Mouse (Mus musculus) lung, postnatal 36 days (tissue): ENCODE data around the gene Evx2.

Experiments used
- DNase-seq: peaks from one replicate; pipeline ENCODE4 v3.0.0; 2022; ENCODE audit warnings: mixed read lengths

The Evx2 gene

GRCm38 (mm10) chr2:74663291-74663925 lies 4.1 kb upstream of the Evx2 start:
- peak; percentile 66 for DNase-seq

GRCm38 (mm10) chr2:74661685-74662084 lies 2.3 kb upstream of the Evx2 start:
- DNase-seq: peak; percentile 31

- no peak for DNase-seq
Observed at GRCm38 (mm10) chr2:74660421-74661375, 1.3 kb upstream of the Evx2 start.

- DNase-seq: no peak
Observed at GRCm38 (mm10) chr2:74658667-74659371, 538 bp downstream of the Evx2 start.

- DNase-seq: no peak
Observed at GRCm38 (mm10) chr2:74658024-74658666, 1.2 kb downstream of the Evx2 start.

- no peak for DNase-seq
Observed at GRCm38 (mm10) chr2:74657251-74658023, 1.9 kb downstream of the Evx2 start.

- DNase-seq: no peak
Observed at GRCm38 (mm10) chr2:74656632-74657021, 2.7 kb downstream of the Evx2 start.

- DNase-seq: no peak
Observed at GRCm38 (mm10) chr2:74655821-74656631, 3.3 kb downstream of the Evx2 start.

- peak; percentile 26 for DNase-seq
Observed at GRCm38 (mm10) chr2:74655420-74655781, 4.0 kb downstream of the Evx2 start.

GRCm38 (mm10) chr2:74654743-74655419 lies 4.5 kb downstream of the Evx2 start:
- DNase-seq: no peak

- no peak for DNase-seq
Observed at GRCm38 (mm10) chr2:74653781-74654535, 5.4 kb downstream of the Evx2 start.

GRCm38 (mm10) chr2:74652996-74653340 lies 6.4 kb downstream of the Evx2 start:
- DNase-seq: no peak

GRCm38 (mm10) chr2:74647082-74647864 lies 12.1 kb downstream of the Evx2 start:
- no peak for DNase-seq

GRCm38 (mm10) chr2:74645631-74646030 lies 13.7 kb downstream of the Evx2 start:
- DNase-seq: no peak

- DNase-seq: no peak
Observed at GRCm38 (mm10) chr2:74642431-74642830, 16.9 kb downstream of the Evx2 start.

GRCm38 (mm10) chr2:74635412-74635811 lies 23.9 kb downstream of the Evx2 start:
- DNase-seq: no peak

- DNase-seq: no peak
Observed at GRCm38 (mm10) chr2:74620368-74620767, 39.0 kb downstream of the Evx2 start.

GRCm38 (mm10) chr2:74619676-74620246 lies 39.6 kb downstream of the Evx2 start:
- no peak for DNase-seq

- DNase-seq: no peak
Observed at GRCm38 (mm10) chr2:74617706-74618105, 41.7 kb downstream of the Evx2 start.
